Mouse (Mus musculus) ovary, postnatal 14 days (tissue): Measurements from ENCODE around the gene Prkx.
A peak's percentile ranks its signal among the peaks of the same experiment; 100 is the strongest.

Source experiments
- DNase-seq: peaks from one replicate; pipeline ENCODE4 v3.0.0; 2022; ENCODE audit warnings: low spot score

Gene Prkx

DNA sequence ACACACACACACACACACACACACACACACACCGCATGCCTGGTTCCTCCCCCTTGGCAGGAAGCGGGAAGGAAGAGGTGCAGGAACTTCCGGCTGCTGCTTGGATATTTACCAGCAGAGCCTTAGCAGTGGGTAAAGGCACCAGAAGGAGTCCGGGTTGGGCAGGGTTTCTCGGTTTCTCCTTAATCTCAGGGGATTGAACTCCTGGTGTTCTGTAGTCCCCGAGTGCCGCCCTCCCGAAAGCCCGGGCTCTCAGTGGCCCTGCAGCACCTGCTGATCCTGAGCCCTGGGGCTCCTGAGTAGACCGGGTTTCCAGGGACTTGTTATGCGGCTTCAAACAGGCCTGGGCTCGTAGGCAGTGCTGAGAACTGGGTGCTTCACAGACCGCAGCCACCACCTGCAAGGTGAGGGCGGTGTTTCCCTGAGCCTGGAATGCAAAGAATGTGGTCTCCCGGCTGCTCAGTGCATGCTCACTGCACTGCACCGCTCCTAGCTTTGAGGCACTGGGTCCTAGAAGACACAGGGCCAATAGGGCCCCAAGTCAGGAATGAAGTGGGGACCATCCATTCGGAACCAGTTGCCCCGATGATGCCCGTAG lies at the start of gene Prkx:
Gene Prkx (minus strand): TSS at position 41 of the 598 bp plus-strand sequence.
- peak; percentile 9 for DNase-seq

DNA sequence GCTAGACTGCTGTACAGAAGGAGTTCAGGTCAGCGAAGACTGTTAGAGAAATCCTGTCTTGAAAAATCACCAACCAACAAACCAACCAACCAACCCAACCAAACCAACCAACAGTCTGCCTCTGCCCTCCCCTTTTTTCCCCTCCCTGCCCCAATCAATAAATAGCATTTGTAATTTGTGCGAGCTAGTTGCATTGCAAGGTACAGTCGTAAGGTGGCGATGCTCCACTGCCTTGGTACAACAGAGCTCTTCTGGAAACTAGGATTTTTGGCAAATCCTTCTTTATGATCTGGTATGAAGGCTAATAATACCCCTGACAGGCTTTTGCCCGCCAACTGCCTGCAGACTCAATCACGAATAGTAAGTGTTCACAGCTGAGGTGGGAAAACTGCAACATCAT lies 16.0 kb upstream of the Prkx start:
- DNase-seq = no peak

DNA sequence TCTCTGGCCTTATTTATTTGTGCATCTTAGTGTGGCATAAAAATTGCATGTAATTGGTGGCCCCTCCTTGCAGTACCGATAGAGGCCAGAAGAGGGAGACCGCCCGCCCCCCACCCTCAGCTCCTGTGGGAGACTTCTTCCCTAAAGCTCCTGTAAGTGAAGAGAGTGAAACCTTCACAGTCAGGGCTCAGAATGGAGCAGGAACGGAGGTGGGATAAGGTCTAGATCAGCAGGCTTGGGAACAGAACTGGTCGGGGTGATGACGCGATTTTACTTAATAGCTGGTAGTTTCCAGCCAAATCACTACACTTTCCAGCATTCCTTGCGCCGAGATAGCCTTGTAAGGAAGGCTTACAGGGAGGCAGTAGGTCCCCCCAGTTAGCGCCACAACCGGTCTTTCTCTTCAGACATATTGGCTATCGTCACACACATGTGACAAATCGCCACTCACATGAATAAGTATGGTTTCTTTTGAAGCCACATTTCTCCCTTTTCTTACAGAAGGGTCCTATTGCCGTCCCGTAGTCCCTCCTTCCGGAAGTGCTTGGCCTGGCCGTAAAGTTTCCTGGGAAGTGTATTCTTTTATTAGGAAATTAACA lies 14.6 kb upstream of the Prkx start:
- peak; percentile 51 for DNase-seq

DNA sequence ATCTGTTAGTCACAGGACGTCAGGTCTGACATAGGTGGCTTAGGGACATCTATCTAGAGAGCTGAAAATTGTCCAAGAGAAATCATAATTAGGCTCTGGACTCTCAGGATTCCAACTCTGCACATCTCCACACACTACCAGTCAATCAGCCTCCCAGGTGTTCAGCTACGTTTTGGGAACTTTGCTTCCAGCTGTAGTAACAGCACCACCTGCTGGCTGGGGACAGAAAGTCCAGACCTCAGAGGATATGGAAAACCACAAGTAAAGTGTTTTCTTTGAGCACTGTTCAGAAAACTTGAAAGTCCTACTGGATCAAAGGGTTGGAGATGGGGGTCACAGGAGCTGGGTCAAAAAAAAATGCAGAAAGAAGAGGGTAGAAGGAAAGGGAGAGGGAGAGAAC lies 12.5 kb upstream of the Prkx start:
- DNase-seq = peak; percentile 14

DNA sequence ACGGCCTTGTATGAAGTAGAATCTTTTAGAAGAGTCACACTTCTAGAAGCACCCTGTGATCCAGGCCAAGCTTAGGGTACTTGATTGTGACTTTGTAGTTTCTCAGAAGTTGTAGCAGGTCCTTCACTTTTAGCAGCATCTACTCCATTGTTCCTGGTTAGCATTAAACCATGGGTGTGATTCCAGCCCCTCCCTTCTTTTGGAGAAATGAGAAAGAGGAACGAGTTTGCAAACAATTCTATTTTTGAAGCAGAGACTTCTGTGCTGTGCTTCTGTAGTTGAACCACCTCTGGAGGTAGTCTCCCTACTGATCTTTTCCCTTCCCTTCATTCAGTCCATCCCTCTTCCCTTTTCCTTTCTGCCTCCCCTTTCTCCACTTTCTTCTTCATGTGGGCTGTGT lies 6.2 kb upstream of the Prkx start:
- DNase-seq = no peak

DNA sequence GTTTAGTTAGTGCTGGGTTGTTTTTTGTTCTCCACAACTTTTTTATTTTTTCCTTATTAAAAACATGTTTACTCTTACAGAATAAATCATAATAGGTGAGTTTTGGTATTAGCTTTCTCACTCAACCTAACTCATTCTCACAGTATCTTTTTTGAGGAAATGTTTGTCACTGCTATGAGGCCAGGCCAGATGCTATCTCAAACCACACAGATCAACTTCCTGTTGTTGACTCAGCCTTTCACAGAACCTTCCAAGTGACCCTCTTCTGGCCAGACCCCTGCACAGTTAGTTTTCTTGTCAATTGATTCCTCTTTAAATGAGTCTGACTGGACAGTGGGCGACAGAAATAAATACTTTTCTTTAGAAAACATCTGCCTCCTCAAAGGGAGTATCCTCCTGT lies 5.5 kb upstream of the Prkx start:
- no peak for DNase-seq

DNA sequence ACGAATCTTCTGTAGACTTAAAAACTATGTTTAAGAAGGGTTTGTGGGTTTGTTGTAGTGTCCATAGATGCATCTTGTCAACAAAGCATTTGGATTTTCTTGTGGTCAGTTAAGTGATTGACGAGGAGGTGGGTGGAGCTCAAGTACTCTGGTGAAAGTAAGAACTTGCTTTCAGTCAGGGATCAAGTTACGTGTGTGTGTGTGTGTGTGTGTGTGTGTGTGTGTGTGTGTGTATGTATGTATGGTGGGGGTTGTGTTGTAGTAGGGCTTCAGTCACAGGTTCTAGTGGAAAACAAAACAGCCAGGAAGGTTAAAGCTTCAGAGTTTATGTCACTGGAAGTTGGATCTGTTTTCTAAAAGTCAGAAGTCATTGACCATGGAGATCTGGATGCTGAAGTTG lies 3.5 kb upstream of the Prkx start:
- DNase-seq = no peak

DNA sequence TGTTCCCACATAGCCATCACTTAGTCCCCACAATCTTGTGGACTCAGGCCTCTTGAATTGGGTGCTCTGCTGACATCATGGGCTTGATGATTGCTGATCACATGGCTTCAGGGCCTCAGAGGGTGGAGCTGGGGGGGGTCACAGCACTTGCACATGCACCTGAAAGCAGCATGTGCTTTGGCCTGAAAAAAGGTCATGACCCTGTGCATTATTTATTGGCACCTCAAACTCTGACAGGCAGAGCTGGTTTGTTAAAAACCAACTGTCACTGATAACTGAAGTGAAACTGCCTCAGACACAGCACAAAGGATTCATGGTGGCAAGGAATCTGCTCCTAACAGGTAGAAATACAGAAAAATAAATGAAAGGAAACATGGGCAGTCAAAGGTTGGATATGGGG lies 1.7 kb upstream of the Prkx start:
- DNase-seq = no peak

DNA sequence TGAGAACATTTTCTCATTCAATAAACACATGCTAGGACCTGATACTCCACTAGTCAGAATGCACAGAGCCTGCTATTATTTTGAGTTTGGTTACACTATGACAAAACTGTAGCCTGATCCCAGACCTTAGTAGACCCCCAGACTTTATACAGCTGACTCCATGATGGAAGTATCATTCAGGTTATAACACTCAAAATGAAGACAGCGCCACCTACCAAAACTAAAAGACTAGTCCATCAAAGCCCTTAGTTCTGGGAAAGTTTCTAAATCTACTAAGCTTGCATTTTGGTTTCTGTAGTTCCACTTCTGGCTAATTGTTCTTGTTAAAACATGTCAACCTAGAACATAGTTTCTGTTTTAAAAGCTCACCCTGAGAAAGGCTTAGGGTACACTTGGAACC lies 838 bp upstream of the Prkx start:
- no peak for DNase-seq

DNA sequence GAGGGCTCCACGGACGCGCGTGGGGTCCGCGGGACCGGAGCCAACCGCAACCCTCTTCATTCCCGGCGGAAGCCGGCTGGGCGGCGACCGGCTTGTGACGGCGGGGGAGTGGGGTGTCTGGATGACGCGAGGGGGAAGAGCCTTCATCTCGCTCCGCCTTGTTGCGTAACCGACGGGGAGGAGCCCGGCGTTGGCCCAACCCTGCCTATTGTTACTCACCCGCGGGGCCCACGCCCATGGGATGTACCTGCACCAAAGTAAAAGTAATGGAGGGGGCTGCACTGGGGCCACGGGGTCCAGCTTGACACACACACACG lies 262 bp downstream of the Prkx start:
- peak; percentile 74 for DNase-seq

DNA sequence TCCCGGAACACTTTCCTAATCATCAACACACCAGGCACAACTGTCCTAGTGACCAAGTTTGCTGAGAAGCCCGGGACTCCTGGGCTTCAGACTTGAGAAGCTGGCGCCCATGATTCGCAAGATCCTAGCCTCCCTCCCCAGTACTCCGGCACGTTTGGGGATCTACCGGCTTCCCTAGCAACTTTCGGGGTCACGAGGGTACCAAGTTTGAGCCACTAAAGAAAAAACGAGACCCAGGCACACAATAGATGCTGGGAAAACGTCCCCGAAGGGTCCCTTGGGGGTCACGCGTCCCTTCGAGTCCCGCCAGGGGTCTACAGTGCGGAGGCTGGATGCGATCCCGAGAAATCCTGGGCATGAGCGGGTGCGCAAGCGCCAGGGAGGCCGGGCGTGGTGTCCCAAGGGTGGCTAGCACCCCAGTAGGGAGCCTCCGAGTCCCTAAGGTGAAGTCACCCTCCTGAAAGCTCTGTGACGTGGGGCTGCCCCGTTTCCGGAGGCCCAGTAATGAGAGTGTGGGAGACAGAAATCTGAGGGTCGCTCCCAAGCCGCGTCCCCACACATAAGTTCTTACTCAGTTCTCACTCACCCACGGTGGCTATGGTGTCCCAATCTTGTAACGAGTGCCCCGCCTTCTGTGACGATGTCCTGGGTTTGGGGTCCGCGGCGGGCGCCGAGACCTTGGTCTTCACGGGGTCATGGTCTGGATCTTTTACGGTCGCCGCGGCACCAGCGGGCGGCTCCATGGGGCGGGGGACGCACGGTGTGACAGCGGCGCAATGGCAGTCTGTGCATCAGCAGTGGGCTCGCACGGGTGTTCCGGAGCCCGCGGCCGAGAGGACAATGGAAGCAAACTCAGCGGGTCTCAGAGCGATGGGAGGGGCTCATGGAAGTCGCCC lies 868 bp downstream of the Prkx start:
- no peak for DNase-seq

DNA sequence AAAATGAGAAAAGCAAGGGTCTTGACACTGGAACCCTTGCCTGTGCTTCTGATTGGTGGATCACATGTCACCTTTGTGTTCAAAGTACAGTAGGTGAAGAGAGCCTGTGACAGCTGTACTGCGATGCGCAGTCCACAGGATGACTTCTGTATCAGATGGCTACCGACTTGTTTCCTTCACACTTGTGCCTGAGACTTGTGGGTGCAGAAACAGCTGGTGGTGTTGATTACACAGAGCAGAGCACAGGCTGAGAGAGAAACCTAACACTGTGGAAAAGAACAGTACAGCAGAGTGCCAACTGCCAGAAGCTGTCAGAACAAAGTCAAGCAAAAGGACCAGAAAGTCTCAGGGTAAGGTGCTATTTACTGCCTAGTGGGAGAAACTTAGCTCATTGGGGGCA lies 7.4 kb downstream of the Prkx start:
- no peak for DNase-seq

DNA sequence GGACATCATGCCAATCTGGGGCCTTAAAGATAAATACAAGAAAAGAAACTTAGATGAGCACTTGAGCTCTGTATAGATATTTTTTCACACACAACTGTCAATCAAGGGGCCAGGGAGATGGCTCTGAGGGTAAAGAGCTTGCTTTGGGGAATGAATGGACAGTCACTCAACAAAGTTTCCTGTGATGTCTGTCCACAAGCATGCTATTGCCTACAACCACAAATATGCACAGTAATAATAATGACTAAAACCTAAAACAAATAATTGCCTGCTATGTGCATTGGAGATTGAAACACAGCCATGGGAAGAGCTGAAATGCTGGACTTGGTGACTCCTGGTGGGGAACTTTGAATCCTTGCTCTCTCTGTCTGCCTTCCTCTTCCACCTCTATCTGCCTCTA lies 9.7 kb downstream of the Prkx start:
- no peak for DNase-seq

DNA sequence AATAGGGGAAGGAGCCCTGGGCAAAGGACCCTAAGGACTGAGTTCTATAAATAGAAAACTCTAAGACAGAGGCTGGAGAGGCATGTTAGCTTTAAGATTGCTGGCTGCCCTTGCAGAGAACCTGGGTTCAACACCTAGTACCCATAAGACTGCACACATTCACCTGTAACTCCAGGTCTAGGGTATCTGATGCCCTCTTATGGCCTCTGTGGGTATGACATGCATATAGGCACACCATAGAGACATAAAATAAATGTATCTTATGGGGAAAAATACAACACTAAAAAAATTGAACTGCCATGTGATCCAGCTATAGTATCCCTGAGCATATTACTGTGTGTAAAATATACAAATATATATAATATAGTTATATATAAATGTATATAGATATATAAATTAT lies 18.3 kb downstream of the Prkx start:
- no peak for DNase-seq

DNA sequence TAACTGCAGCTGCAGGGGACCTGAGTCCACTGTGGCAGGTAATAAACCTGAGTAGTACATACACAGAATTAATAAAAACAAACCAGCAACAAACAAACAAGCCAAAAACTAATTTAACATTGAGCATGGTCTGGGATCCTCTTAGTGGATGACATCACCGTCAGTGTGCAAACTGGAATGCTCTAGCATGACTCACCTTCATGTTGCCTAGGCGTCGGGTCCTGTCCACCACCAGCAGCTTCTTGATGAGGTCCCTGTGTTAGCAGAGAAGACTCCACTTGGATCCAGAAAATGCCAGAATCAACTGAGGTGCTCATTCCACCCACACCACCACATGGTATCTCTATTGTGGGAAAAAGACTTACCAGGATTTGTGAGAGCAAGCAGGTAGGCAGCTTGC lies 30.9 kb downstream of the Prkx start:
- DNase-seq = no peak

DNA sequence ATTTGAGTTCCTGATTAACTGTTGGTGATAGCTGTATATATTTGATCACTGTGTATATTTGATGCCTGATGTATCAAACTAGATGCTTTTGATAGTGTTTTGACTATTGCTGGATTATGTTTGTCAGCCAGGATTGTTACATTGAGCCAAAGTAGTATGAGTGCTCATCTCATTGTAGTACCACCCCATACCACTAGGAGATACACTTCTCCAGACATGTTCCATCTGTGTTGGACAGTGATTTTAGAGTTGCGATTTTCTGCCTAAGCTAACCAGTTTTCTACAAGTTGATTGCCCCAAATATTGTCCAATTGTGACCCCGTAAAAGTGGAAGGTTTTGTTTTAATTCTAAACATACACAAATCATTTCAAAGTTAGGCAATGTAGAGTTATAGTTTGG lies 51.8 kb downstream of the Prkx start:
- DNase-seq = no peak

DNA sequence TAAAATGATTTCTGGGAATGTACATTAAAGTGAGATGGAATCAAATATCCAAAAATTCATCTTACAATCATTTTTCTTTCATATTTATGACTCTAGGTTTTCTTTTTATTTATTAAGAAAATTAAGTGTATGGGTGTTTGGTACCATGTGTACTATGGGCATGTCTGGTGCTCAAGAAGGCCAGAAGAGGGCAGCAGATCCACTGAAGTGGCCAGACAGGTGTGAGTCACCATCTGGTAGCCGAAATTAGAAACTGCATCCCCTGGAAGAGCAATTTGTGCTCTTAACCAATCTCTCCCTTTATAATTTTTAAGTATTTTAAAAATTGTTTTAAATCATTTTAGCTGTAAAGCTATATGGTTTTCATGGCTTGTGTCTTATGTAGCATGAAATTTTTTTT lies 54.7 kb downstream of the Prkx start:
- DNase-seq = no peak

DNA sequence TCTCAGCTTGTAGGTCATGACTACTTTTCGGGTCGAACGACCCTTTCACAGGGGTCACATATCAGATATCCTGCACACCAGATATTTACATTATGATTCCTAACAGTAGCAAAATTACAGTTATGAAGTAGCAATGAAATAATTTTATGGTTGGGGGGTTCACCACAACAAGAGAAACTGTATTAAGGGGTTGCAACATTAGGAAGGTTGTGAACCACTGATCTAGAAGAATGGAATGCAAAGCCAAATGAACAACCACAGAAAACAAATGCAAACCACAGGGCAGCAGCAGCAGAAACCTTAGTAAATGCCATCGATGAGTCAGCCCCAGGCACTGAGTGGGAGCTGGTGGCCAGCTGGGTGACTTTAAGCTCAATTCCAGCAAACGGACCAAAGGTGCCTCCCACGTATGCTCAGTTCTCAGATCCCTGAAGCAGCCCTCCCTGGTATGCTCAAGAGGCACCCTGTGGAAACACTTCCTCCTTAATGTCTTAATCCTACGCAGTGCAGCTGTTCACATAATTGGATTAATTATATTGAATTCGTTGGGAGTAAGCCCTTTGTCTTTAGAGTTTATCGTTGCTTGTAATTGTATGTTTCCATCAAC lies 62.0 kb downstream of the Prkx start:
- DNase-seq = no peak

DNA sequence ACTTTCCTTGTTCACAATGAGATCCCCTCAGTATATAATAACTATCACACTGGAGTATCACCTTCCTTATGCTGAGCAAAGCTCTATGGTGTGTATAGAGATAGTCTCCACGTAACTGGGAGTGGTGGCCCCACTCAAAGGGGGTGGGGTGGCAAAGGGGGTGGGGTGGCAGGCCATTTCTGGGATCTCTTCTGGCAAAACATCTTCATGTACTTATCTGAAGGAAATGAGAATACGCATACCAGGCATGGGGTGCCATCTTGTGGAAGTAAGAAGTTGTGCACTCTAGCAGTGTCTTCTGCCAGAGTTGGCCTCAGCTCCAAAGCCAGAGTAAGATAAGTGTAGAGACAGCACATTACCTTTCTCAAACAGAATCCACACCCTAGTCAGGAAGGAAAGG lies 75.8 kb downstream of the Prkx start:
- no peak for DNase-seq
